Mouse (Mus musculus): ENCODE measurements around the gene Gm17359. TPM values are rescaled to one million over a fixed set of nuclear protein-coding genes. Genes with fewer than 3 reads are reported as not detected.

Gm17359 gene
- polyA plus RNA-seq (2012; rRNA removed; ENCODE audit: low replicate concordance), result not detected in 2 replicates

GRCm38 (mm10) chr3:79336044-79336766 is at the start of gene Gm17359:
Gene Gm17359 (plus strand): TSS chr3:79336661.

Other genes with a start within 250 kb of the Gm17359 start
- gene Rapgef2, start 50.1 kb upstream of the Gm17359 start, polyA plus RNA-seq (2012; rRNA removed; ENCODE audit: low replicate concordance), result 13.6 and 18.3 TPM in 2 replicates
- 6.4 and 11.6 TPM in 2 replicates for gene Fnip2, start 231.1 kb downstream of the Gm17359 start, polyA plus RNA-seq (2012; rRNA removed; ENCODE audit: low replicate concordance)